Mouse (Mus musculus) 3134 (cell line): ENCODE data around the gene Map3k10.

ENCODE experiments used
- DNase-seq: peaks from one replicate; pipeline ENCODE4 v3.0.0-alpha.2; 2011; ENCODE audit warnings: low spot score; ENCODE audit not compliant: insufficient read length; ENCODE audit errors: extremely low read depth

Map3k10 gene

GRCm38 (mm10) chr7:27610370-27610769 lies 64.0 kb downstream of the Map3k10 start:
- no peak for DNase-seq

- no peak for DNase-seq
Measured at GRCm38 (mm10) chr7:27609688-27610087, 64.7 kb downstream of the Map3k10 start.

- DNase-seq: no peak
Measured at GRCm38 (mm10) chr7:27609285-27609684, 65.1 kb downstream of the Map3k10 start.

- DNase-seq: no peak
Measured at GRCm38 (mm10) chr7:27608130-27608529, 66.3 kb downstream of the Map3k10 start.

GRCm38 (mm10) chr7:27607580-27607979 lies 66.8 kb downstream of the Map3k10 start:
- DNase-seq: peak; percentile 92

GRCm38 (mm10) chr7:27606481-27607254 lies 67.7 kb downstream of the Map3k10 start:
- peak; percentile 35 for DNase-seq
